Mouse (Mus musculus) c-Kit-negative CD71-positive TER-119-positive erythroid progenitor cells, embryonic 14.5 days (primary cell): ENCODE data around the gene Ints2.
"Not testable (repeated sequence)": the region's sequence is repeated elsewhere in the genome, so short reads cannot be mapped to it uniquely, and the experiment has no call there.

Experiments
- DNase-seq: peaks from one replicate; pipeline ENCODE4 v3.0.0-alpha.2; 2013; ENCODE audit warnings: low read depth, low spot score

Ints2 gene

DNA sequence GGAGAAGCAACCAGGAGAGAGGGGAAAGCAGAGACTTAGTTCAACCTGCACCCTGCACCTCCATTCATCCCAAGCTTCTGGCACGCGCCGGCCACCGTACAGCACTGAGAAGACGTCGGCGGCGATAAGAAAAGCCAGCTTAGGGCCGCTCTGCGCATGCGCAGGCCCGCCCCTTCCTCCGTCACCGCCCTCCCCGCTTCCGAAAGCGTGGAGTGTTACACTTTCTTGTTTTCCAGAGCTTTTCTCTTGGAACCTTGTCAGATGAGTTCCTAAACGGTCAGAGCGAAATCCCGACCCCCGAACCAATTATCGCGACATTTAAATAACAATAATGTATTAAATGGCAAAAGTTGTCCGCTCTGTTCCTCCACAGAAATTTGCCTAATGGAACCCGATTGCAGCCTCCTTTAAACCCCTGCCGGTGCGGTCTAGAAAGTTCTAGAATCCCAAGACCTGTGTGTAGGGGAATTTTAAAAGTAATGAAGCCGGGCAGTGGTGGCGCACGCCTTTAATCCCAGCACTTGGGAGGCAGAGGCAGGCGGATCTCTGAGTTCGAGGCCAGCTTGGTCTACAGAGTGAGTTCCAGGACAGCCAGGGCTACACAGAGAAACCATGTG is at the start of gene Ints2:
Ints2 (minus strand) TSS at position 116 of the 617 bp plus-strand sequence.
- peak; percentile 90 for DNase-seq

DNA sequence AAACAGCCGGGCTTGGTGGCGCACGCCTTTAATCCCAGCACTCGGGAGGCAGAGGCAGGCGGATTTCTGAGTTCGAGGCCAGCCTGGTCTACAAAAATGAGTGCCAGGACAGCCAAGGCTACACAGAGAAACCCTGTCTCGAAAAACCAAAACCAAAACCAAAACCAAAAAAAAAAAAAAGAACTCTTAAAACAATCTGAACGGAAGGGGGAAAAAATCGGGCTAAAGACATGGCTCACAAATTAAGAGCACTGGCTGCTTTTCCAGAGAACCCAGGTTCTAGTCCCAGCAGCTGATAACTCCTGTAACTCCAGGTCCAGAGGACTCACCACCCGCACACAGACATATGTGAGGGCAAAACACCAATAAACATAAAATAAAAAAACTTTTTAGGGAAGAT is 34.8 kb upstream of the Ints2 start:
- DNase-seq: not testable (repeated sequence)

DNA sequence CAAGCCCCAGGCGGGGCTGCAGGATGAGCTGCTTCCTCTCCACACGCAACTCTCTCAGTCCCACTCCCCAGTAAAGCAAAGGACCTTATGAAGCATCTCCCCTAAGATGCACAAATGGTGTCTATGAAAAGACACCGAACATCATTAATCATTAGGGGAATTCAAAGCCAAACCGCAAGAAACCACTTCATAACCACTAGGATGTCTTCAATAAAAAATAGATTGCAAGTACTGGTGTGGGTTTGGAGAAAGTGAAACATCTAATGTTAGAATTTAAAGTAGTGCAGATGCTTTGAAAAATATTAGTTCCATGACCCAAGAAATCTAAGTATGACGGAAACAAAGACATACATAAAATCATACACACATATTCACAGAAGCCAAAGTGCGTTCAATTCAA is 34.3 kb upstream of the Ints2 start:
- DNase-seq: no peak

DNA sequence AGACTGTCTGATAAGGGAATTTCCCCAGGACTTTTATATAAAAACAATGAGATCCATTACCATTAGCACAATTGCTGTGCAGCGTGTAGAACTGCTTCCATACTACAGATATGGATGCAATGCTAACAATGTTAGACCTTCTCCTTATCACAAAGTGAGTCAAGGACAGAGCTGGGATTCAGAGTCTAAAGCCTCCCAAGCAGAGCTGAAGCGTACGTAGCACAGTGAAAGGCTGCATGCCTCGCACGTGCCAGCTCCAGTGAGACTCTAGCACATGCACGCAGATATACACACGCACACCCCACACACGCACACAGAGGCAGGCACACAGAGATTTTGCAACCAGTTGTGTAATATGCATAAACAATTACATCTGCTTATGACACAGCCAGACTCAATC is 28.4 kb upstream of the Ints2 start:
- no peak for DNase-seq

DNA sequence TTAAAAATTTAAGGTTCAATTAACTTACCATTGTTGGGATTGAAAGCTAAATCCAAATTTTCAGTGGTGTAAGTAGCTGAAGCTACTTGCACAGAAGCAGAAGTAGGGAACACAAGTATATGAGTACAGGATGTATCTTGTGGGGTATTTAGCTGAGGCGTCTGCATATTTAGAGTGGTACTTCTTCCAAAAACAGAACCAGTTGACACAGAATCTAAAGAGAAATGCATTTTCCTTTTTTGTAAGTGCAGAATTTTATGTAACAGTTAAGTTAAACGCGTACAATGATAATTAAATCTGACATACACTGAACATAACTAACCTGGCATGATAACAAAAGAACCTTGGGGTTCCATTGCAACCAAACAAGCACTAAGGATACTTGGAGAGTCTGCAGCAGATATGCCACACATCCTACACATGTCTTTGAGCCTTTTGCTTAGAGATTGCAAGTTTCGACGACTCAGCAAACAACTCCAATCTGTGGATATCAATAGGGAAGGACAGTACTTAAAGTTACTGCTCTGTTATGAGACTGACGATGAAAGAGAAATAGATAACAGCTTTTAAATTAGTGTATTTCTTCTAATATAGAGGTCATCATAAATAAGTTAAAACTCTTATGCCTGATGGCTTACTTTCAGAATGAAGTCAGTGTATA is 21.2 kb upstream of the Ints2 start:
- no peak for DNase-seq

DNA sequence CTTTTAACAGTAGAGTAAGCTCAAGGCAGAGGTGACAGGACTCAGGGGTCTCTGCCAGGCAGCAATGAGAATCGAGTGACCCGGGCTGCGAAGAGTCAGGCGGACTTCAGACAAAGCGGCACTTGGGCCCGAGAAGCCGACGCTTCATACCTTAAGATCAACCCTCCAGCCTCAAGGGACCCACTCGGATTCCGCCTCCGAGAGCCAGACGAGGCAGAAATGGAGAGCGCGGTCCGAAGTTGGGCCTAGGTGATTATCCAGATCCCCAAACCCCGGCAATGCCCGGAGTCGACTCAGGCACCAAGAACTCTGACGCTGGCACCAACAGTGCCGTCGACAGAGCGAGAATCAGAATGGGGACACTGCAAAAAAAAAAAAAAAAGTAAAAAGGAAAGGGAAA is 321 bp downstream of the Ints2 start:
- DNase-seq: no peak

DNA sequence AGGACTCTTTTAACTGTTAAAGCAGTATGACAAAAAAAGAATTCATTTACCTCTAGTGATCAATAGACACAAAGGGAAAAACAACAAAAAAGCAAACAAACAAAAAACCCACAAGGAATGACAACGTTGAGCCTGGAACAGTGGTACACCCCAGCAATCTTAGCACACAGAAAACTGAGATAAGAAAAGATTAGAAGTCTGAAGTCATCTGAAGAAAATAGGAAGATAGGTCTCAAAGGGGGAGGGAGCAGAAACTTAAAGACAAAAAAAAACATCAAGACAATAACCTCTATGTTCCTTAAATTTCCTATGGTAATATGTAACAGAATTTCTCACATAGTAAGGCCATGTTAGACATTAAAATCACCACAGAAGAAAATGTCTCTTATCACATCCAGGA is 4.0 kb downstream of the Ints2 start:
- no peak for DNase-seq

DNA sequence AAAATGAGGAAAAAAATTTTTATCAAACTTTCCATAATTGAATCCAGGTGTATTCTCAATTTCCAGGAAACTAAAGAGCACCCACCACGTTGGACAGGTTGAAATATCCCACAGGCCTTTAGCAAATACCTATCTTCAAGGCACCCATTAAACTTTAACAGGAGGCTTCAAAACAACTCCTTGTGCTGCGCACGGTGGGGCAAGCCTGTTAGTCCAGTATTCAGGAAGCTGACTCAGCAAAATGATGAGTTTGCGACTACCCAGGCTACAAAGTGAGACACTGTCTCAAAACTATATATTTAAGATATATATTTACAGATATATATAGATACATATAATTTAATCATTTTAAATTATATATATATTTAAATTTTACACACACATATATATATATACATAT is 24.9 kb downstream of the Ints2 start:
- no peak for DNase-seq

DNA sequence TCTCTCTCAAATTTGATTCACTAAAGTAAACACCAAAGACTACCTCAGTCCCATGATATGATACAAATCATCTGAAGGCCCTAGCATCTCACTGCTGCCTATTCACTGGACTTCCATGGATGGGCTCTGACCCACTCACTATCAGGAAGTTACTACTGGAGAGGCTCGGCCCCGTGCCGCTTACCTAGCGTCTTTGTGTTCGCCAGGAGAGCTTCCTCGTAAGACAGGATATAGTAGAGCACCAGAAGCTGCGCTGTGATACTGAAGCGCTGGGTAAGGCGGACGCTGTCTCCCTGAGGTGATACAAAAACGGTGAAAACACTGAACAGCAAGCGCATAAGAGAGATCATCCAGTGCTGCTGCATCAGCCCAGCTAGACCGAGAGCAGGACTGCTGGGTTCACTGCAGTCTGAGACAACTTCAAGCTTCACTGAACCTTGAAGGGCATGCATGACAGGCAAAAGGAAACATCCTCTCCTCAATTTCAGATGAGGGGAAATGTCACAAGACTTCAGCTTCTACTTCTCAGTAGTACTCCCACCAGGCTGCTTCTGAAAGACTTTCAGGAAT is 25.5 kb downstream of the Ints2 start:
- DNase-seq: no peak

DNA sequence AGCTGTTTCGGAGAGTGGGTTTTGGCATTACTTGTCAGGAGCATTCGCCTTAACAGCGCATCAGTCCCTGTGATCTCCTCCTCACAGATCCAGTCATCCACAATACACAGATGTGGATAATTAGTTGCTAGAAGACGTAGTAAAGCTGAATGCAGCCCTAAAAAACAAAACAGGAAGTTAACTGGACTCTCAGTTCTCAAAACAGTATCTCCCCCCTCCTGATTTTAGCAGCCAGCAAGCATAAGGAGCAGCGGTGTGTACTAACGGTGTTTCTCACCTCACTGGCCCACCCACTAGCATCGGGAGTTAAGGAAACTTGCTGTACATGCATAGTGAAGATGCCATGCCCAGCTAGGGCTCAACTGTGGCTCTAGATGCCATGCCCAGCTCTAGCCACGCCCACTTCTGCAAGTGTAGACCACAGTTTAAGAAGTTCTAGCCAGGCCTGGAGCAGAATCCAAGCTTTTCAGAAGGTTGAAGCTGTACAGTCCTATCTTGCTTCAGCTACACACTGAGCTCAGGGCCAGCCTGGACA is 30.7 kb downstream of the Ints2 start:
- no peak for DNase-seq

DNA sequence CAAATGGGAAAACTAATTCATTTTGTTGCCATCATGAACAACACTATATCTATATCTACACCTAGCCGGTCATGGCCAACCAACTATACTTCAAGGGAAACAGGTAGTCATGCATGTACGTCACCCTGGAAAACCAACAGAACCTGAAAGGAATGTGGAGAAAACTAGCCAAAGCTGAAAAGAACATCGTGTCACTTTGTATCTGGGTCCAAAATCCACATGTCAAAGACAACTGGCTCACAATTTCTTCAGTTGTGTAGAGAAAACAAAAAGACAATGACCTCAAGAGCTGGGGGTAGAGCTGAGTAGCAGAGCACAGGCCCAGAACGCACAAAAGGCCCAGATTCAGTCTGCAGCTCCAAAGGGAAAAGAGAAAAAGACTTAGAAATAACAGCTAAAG is 31.6 kb downstream of the Ints2 start:
- no peak for DNase-seq

DNA sequence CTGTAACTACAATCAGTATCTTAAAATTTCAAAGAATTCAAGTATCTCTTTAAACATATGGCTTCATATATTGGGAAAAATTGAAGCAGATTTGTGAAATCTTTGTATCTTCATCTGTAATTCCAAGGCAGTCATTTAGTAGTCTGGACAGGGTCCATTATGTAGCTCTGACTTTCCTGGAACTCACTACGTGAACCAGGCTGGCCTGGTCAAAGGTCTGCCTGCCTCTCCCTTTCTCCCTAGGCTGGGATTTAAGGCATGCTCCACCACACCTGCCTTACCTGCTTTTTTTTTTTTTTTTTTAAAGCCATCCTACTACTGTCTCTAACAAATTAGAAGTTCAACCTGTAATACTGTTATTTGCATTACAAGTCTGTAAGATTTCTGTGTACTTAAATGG is 45.6 kb downstream of the Ints2 start:
- no peak for DNase-seq

DNA sequence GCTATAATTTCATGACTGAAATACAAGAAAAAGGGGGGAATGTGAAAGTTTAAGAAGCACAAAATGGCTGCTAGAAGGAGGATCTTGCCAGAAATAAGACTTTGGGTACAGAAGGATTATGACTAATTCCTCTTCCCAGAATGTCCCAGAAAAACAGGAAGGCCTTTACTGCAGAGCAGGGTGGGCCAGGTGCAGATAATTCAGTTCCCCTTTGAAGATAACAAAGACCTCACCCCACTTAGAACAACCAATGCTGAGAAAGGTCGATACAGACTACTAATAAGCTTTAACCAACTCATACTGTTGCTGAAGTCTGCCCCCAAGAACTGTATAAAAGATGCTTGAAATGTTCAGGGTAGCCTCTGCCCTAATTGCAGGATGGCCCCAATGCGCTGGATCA is 48.3 kb downstream of the Ints2 start:
- DNase-seq: no peak

DNA sequence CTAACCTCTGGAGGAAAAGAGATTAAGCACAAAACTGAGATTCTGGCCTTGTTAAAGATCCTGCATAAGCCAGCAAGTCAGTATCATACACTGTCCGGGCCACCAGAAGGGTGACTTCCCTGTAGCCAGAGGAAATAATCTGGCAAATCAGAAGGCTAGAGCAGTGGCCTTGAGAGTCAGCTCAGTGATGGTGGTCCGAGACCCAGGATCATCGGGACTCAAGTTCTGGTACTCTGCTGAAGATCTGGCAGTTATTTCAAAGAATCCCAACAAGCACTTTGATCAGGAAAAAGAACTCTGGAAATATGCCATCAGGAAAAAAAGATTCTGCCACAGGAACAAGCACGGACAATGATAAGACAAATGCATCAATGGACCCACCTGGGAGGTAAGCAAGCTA is 51.5 kb downstream of the Ints2 start:
- DNase-seq: no peak

DNA sequence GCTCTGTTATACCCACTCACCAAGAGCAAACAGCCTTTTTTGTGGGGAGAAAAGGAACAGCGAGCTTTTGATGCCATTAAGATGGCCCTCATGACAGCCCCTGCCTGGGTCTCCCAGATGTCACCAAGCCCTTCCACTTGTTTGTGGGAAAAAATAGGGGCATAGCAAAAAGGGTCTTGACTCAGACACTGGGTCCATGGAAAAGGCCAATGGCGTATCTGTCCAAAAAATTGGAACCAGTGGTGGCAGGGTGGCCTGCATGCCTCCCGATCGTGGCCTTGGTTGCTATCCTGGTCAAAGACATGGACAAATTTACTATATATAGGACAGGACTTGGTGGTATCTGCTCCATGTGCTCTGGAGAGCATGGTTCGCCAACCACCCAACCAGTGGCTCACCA is 52.3 kb downstream of the Ints2 start:
- DNase-seq: no peak

DNA sequence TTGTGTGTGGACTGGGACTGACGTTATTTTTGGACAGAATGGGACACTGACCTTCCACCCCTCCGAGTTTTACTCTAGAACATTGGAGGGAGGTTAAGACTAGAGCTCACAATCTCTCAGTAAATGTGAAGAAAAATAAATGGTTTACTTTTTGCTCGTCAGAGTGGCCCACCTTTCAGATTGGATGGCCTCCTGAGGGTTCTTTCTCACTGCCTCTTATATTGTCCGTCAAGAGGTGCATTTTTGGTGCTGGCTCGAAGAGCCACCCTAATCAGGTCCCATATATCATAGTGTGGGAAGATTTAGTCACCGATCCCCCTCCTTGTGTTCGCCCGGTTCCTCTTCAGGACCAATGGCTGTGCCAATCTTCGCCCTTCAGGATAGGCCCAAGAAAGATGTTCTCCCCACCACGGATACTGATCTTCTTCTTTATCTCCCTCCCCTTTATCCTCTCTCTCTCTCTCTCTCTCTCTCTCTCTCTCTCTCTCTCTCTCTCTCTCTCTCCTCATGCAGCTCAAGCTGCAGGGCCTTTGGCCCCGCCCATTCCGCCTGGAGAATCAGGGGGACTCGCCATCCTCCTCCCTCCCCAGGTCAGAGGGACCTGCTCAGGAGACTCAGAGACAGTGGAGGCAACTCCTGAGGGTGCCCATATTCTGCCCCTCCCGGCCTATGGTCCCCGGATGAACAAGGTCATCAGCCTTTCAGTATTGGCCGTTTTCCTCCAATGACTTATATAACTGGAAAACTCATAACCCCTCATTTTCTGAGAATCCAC is 55.3 kb downstream of the Ints2 start:
- peak; percentile 39 for DNase-seq

DNA sequence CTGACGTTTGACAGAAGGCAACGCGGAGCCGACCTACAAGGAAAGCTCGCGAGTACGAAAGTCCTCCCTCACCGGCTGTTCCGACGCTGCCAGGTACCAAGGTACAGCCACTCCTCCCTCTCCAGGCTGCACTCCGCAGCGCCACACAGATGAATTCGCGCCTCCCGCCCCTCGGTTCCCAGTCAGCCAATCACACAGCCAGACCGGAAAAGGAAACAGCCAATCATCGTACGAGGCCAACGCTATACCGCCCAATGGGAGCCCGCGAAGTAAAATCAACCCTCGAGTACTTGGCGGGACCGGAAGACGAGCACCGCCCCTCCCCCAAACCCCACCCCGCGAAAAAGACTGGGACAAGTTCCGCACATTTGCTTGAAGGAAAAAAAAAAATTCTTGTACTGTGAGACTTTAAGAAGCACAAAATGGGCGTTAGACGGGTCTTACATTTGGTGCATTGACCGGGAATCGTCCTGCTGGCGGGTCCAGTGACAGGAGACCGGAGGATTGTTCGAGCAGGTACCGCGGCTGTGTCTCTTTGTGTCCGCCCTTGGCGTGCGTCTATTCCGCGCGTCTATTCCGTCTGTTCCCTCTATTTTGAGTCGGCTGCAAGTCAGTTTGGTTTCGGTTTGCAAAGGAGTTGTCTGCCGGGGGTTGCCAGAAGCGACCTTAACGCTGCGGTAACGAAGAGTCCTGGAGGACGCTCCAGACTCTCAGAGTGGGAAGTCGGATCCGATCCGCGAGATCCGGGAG is 56.2 kb downstream of the Ints2 start, which contains the start of gene Brip1:
Brip1 (minus strand) TSS at position 157 of the 750 bp plus-strand sequence.
- peak; percentile 98 for DNase-seq

DNA sequence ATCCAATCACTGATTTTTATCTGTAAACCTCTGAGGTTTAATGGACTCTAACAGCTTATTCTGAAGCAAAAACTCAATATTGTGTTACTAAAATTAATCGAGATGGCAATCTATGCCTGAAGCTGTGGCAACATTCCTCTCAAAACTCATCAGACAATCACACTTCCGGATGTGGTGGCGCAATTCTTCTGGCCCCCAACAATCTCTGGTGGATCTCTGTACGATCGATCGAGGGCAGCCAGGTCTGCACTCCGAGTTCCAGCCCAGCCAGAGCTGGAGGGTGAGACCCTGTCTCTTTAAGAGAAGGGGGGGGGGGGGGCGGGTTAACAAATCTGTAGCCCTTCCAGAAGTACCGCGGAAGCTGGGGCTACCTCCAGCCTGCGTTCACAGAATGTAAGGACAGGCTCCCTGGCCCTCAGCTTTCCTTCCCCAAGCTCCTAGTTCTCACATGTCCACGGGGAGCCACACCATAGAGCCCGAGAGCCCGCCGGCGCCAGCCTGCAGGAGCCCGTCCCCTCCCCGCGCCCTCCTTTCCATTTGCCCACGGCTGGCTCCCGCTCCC is 56.8 kb downstream of the Ints2 start:
- DNase-seq: peak; percentile 13

DNA sequence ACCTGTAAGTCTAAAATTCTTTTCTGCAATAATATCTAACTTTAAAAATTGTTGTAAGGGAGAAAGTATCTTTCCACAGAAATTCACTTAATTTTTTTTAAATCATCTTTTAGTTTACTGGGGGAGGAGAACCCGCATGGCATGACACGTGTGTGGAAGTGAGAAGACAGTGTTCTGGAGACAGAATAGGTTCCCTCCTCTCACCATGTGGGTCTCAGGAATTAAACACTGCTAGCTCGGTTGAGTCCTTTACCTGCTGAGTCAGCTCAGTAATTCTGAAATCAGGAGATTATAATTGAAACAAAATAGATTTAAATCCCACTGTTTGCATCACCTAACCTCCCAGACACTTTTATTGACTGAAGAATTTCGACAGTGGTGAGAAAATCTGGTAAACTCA is 57.6 kb downstream of the Ints2 start:
- DNase-seq: no peak

DNA sequence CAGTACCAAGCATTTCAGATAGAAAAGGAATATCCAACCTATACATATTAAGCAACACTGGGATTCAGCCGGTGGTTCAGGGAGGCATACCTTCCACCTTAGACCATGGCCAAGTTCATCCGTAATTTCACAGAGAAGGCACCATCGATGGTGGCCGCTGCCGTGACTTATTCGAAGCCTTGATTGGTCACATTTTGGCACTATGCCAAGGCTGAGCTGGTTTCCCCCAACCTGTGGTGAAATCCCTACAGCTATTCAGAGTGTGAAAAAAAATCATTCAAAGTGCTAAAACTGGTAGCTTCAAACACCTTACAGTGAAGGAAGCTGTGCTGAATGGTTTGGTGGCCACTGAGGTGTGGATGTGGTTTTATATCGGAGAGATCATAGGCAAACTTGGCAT is 72.2 kb downstream of the Ints2 start:
- DNase-seq: not testable (repeated sequence)

DNA sequence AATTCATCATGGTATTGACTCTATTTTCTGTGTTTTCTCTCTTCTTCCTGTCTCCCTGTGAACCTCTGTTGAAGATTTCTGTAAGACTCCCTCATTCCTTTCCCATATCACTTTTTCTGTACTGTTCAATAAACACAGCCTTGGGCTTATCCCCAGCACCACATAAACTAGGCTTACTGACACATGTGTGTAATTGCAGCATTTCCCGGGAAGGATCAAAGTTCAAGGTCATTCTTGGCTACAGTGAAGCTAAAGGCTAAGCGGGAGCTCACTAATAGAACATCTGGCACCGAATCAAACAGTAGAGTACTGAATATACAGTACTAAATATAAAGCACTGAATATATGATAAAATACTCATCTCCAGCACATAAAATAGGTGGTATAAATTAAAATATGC is 81.5 kb downstream of the Ints2 start:
- DNase-seq: no peak
